Mouse (Mus musculus) heart, adult 18-20 months (tissue): ENCODE measurements at regions not wholly inside any gene's neighbourhood (a gene's known extent, or its start where the extent isn't known, plus 50 kb on each side); places are given as distances from the start of the nearest gene placed in this dataset.
"Not testable (repeated sequence)": the region's sequence is repeated elsewhere in the genome, so short reads cannot be mapped to it uniquely, and the experiment has no call there.

Source experiments
- DNase-seq, 2 experiments: peaks; one replicate each; pipeline ENCODE4 v3.0.0; 2021 to 2022; ENCODE audit warnings: mixed read lengths in 1 of 2

DNA sequence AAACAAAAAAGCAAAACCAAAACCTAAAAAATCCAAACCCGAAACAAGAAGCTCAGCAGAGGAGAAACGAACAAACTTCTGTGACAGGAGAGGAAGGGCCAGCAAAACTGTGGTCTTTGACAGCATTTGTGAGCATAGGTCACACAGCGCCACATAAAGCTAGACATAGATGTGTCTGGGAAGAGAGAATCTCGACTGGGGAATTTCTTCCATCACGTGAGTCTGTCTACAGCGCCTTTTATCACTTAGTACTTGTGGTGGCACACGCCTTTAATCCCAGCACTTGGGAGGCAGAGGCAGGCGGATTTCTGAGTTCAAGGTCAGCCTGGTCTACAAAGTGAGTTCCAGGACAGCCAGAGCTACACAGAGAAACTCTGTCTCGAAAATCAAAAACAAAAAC lies 250.2 kb upstream of the Tgfbr2 start:
- not testable (repeated sequence) for DNase-seq

GRCm38 (mm10) chr9:116415021-116415420 lies 239.9 kb upstream of the Tgfbr2 start:
- DNase-seq = peak in 1 of 2 experiments; percentile 43

GRCm38 (mm10) chr9:116411067-116411466 lies 235.9 kb upstream of the Tgfbr2 start:
- DNase-seq = peak in 1 of 2 experiments; percentile 62

GRCm38 (mm10) chr9:116410461-116410860 lies 235.3 kb upstream of the Tgfbr2 start:
- DNase-seq = no peak

GRCm38 (mm10) chr9:116408116-116408515 lies 233.0 kb upstream of the Tgfbr2 start:
- peak; percentile 34 to 75 for DNase-seq

- DNase-seq = peak in 1 of 2 experiments; percentile 36
These were observed 229.9 kb upstream of the Tgfbr2 start for GRCm38 (mm10) chr9:116405051-116405450.

DNA sequence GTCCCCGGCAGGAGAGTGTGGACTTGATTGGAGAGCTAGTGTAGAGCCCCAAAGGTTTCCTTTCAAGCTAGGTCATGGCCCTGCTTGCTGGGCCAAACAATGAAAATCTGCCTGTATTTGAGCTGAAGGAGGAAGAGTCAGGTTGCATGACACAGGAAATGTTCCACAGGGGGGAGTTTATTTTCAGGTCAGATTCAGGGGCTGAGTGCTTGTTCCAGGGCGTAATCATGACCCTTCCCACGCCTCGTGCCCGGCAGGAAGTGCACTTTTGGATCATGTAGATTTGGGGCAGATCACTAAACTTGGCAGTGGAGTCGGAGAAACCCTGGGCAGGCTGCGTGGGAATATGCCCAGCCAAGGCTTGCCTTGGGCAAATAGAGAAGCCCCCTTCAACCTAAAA lies 226.7 kb upstream of the Tgfbr2 start:
- DNase-seq = peak in 1 of 2 experiments; percentile 41

DNA sequence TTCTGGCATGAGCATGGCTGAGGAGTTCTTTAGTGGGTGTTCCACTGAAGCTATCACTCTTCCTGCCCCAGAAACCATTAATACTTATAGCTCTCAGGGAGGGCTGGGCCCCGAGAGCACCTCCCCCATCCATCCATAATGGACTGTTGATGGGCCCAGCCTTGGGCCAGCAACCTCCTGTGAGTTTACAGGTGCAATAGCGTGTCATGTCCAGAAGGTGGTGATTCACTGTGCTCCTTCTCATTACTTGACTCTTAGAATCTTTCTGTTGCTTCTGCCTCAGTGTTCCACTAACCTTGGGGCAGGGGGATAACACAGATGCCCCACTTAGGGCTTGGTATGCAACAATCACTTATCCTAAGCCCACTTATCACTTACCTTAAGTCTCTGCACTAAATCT lies 225.1 kb upstream of the Tgfbr2 start:
- DNase-seq = no peak

- DNase-seq = no peak
These were observed 224.1 kb upstream of the Tgfbr2 start for GRCm38 (mm10) chr9:116399296-116399695.

GRCm38 (mm10) chr9:116392258-116392657 lies 217.1 kb upstream of the Tgfbr2 start:
- no peak for DNase-seq

DNA sequence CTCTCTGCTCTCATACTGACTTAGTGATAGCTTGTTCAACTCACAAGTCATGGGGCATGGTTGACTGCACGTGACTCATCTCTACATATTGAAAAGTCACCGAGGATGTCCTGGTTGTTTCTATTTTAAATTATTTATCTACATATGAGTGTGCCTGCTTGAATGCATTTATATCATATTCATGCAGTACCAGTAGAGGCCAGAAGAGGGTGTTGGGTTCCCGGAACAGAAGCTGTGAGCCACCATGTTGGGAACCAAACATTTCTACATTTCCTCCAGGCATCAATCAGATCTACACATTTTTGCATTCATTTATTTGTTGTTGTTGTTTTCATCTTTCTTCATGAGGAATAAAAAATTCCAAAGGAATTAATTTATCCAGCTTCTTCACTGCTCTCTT lies 214.6 kb upstream of the Tgfbr2 start:
- DNase-seq = no peak

GRCm38 (mm10) chr9:116388863-116389262 lies 213.7 kb upstream of the Tgfbr2 start:
- no peak for DNase-seq

DNA sequence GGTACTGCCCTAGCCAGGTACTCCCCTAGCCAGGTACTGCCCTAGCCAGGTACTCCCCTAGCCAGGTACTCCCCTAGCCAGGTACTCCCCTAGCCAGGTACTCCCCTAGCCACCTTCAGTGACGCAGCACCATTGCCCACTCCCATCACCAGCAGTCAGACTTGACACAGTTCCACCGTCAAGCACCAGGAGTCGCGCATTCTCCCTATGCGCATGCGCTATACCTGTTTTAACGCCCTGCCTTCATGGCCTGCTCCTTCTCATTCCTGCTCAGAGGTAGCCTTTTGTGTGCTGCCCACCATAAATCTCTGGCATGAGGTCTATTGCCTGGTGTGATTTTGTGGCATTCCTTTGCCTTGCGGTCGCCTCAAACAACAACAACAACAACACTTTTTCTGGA lies 212.9 kb upstream of the Tgfbr2 start:
- DNase-seq = no peak

DNA sequence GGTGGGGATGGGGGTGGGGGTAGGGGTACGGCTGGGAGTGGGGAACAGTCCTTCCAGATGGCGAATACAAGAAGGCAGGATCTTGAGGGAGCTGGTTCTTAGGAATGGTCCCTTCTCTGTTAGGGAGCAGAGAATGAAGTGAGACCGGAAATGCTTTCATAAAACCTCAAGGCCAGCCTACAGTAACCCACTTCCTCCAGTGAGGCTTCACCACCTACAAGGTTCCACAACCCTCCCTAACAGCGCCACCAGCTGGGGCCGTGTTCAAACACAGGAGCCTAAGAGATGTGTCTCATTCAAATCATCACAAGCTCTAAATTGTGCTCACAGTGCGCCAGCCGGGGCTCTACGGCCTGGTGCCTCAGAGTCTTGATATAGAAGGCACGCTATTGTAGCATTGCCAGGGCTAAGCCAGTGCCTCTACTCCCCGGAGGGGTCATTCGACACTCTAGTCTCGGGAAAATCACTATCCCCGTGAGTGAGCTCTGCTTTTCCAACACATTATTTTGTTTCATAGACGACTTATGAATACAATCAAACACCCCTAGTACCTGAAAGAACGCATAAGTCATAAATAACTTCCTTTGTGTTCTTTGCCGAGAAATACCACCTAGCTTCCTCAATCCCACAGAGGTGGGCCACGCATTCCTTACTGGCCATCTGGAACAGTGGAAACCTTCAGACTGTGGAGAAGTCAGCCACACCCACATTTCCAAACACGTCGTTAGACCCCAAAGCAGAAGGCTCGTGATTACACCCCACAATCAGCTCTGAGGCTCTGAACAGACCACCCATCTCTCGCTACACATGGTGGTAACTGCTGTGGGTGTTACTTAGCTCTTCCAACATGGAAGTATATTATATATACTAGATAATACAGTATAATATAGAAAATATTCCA lies 209.3 kb upstream of the Tgfbr2 start:
- DNase-seq = peak; percentile 87 to 90

DNA sequence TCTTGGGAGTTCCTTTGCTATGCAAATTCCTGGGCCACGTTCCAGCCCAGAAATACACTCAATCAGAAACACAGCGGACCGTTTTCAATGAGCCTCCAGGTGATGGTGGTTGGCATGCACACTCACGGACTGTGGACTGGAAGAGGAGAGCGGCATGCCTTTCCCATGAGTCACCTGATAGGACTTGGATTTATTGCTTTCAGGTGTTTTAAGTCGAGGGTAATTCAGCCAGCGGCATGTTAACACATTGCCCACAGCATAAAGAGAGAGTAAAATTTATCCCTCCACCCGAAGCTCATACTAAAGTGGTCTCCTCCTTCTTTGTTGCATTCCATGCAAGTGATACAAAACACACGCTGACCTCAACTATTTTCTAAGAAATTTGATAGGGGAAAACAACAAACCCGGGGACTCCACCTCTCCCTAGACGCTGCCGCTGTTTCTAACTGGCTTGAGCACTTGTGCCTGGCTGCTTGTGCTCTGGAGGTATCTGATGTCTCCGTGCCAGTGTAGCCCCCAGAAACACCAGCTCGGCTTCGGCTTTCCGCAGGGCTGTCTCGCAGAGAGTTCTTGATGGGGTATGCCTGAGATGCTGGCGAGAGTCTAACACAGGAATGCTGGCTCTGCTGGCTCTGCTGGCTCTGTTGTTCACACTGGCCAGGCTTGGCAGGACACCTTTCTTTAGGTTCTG lies 208.4 kb upstream of the Tgfbr2 start:
- DNase-seq = peak; percentile 31 to 60

- DNase-seq = no peak
These were observed 202.5 kb upstream of the Tgfbr2 start for GRCm38 (mm10) chr9:116377706-116378105.

- peak; percentile 81 to 92 for DNase-seq
These were observed 200.6 kb upstream of the Tgfbr2 start for GRCm38 (mm10) chr9:116375658-116376357.

DNA sequence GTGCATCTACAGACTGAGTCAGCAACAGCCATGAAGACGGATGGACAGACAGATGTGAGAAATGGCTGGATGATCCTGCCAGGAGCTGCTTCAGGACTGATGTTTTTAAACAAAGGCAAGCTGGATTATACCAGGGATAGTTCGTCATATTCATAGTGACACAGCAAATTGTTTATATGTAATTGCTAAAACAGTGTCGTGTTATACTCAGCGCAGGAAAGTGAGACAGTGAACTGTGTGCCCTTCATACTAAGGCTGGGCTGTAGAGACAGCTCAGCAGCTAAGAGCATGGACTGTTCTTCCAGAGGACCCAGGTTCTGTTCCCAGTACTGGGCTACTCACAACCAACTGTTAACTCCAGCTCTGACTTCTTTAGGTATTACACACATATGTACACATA lies 199.2 kb upstream of the Tgfbr2 start:
- DNase-seq = no peak

DNA sequence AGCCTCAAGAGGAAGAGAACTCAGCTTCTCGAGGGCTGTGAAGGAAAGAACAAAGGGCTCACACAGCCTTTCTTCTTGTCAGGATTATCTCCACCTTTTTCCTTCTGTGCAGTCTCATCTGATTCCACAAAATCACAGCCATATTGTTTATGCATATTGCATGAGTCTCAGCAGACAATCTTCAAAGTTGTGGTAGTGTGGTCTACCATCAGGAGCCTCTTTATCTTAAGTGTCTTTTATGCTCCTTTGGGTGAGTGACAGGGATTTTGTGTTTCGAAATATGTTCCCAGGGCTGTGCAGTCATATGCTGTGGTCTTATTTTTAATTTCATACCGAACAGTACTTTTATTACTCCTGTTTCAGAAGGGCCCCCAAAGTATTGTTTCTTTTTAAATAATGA lies 198.2 kb upstream of the Tgfbr2 start:
- no peak for DNase-seq

DNA sequence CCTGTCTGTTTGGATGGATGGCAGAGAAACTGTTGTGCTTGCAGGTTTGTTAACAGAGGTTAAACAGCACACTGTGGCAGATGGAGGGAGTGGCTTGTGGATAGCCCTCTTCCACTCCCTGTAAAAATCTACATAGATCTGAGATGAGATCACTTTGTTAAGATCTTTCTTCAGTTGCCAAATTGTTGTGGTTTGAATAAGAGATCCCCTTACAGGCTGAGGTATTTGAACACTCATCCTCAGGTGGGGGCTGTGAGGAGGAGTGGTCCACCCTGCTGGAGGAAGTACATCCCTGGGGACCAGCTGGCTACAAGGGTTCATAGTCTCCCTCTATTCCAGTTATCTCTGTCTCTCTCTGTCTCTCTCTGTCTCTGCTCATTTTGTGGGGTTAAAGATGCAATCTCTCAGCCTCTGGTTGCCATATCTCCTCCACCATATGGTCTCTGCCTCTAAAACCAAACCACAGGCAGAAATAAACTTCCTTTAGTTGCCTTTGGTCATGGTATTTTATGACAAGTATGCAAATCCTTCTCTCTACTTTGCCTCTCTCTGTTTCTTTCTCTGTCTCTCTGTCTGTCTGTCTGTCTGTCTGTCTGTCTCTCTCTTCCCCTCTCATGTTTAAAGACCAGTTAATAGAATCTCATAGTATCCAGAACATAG lies 194.0 kb upstream of the Tgfbr2 start:
- DNase-seq = no peak

DNA sequence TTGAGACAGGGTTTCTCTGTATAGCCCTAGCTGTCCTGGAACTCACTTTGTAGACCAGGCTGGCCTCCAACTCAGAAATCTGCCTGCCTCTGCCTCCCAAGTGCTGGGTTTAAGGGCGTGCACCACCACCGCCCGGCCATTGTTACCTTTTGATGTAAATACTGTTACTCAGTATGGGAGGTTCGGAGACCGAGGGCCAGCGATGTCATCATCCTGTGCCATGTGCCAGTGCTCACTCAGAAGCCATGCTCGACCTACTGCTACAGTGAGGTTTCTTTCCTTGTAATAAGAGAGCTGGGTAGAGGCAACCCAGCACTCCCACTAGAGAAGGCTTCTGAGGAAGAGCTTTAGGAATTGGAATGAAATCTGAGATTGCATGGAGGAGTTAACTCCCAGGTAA lies 191.6 kb upstream of the Tgfbr2 start:
- DNase-seq = no peak

DNA sequence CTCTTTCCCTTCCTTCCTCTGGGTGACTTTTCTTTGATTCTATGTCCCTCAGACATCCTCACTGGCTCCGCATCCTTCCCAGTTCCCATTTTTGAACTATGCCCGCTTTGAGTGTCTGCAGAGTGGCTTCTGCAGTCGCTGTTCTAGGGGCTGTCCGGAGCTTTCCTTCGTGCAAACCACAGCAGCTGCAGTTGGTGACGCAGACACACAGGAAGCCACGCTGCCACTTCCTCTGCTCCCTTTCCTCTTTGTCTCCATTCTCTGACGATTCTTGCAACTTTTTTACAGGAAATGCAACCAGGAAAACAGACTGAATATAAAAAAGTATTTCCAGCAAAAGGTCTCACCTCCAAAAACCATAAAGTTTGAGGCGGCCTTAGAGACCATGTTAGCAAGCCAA lies 191.0 kb upstream of the Tgfbr2 start:
- peak in 1 of 2 experiments; percentile 74 for DNase-seq
